Mouse (Mus musculus) forebrain, embryonic 12.5 days (tissue): ENCODE measurements around the gene Pou2f1. TPM values are rescaled to one million over a fixed set of nuclear protein-coding genes. Genes with fewer than 3 reads are reported as not detected.

ENCODE experiments used
- ATAC-seq: fragments of 200-750 bp; cut with Nextera tagmentation; 2 replicates; pipeline ENCODE4 v1.8.0; 2017; ENCODE audit warnings: moderate TSS enrichment; ENCODE audit not compliant: low FRiP score
- H3K27ac ChIP-seq: fragments of 300-500 bp; sonication (generic); 2 replicates; pipeline ENCODE4 v1.5.1; 2016; ENCODE audit warnings: mild to moderate bottlenecking
- H3K27me3 ChIP-seq: fragments of 300-500 bp; sonication (generic); 2 replicates; pipeline ENCODE4 v1.6.1; 2016; ENCODE audit warnings: mild to moderate bottlenecking
- H3K36me3 ChIP-seq: fragments of 300-500 bp; sonication (generic); replicated peaks from 2 replicates; pipeline ENCODE4 v1.6.1; 2016; ENCODE audit warnings: mild to moderate bottlenecking
- H3K4me1 ChIP-seq: fragments of 300-500 bp; sonication (generic); 2 replicates; pipeline ENCODE4 v1.6.1; 2016
- H3K4me2 ChIP-seq: fragments of 300-500 bp; sonication (generic); 2 replicates; pipeline ENCODE4 v1.6.1; 2016; ENCODE audit warnings: mild to moderate bottlenecking, moderate library complexity
- H3K4me3 ChIP-seq: fragments of 300-500 bp; sonication (generic); replicated peaks from 2 replicates; pipeline ENCODE4 v1.5.1; 2016; ENCODE audit warnings: mild to moderate bottlenecking
- H3K9ac ChIP-seq: fragments of 300-500 bp; sonication (generic); 2 replicates; pipeline ENCODE4 v1.6.1; 2016; ENCODE audit warnings: mild to moderate bottlenecking
- H3K9me3 ChIP-seq: fragments of 300-500 bp; sonication (generic); 2 replicates; pipeline ENCODE4 v1.6.1; 2016
- WGBS: fragments of 180-500 bp; shearing (Covaris S2); methylation state at CpG from one replicate; pipeline ENCODE4 v1.1.7; 2016; 5-methylcytosine and 5-hydroxymethylcytosine counted together
- polyA plus RNA-seq: library from polyadenylated mRNA; unstranded; fragments of >200 nt; fragmentation: Nextera tagmentation; extraction: Ambion mirVana; gene quantifications from 2 replicates; pipeline ENCODE4 v1.2.1, GENCODE M21; 2016

Pou2f1 gene
- 27.8 and 29.6 TPM in 2 replicates for polyA plus RNA-seq

GRCm38 (mm10) chr1:166002520-166003155, at the start of gene Pou2f1:
TSS of gene Pou2f1 (minus strand) at chr1:166002678.
- Histone ChIP-seq H3K27me3 (no peaks in the 10 kb centered on the region), H3K36me3 (no peaks in the 10 kb centered on the region), H3K4me2 (peak within 1 kb of the TSS; percentile 91), H3K4me3 (peak within 1 kb of the TSS; percentile 98), H3K9ac (peak within 1 kb of the TSS; percentile 99), H3K27ac (peak within 1 kb of the TSS; percentile 96), H3K4me1 (peaks cover 31% of the 10 kb centered on the region), H3K9me3 (no peaks in the 10 kb centered on the region)
- under 1% methylated on average over 61 of the region's 61 CpGs for WGBS
- ATAC-seq, result peak; percentile 89

DNA sequence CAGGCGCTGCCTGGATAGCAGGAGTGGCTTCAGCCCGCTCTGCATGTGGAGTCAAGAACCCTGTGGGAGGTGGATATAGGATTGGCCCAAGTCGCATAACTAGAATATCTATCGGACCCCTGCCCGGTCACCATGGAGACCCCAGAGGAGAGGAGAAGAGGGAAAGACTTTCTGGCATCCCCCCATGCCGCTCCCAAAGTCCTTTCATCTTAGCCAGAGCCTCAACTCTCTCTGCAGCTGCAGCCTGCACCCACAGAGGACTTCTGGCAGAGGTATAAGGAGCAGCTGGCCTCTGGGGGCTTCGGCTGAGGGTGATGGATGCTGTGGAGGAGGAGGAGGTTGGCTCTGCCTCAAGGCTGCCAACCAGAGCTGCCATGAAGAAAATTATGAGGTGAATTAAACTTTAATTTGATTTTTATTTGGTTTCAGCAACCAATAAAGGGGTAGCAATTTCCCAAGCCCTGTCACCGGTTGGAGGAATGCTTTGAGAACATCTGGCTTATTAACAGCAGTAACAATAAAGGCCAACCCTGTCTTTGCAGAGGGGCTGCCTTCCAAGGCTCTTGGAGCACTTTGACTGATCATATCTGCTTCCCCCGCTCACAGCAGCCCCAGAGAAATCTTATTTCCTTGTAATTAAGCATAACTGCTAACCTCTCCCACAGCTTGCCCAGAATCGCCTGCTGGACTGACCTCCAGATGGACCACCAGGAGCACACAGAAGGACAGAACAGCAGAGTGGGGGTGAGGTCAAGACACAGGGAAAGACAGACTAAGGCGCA, 46.8 kb upstream of the Pou2f1 start:
- H3K4me3 ChIP-seq, result peak overlapping the region; percentile 44
- H3K9ac ChIP-seq, result no peak overlapping the region
- H3K27ac ChIP-seq, result 0 out of 2 replicates have a peak overlapping the region, but pooled peaks have one; percentile 32
- no peaks in the 10 kb centered on the region for H3K36me3 ChIP-seq
- 15% methylated on average over 11 of the region's 11 CpGs for WGBS
- no peaks in the 10 kb centered on the region for H3K9me3 ChIP-seq
- H3K4me2 ChIP-seq, result peak overlapping the region; percentile 89
- H3K4me1 ChIP-seq, result peaks cover 57% of the 10 kb centered on the region
- 0 out of 2 replicates have a peak, but pooled peaks have one; percentile 34 for ATAC-seq
- peaks cover 32% of the 10 kb centered on the region for H3K27me3 ChIP-seq

DNA sequence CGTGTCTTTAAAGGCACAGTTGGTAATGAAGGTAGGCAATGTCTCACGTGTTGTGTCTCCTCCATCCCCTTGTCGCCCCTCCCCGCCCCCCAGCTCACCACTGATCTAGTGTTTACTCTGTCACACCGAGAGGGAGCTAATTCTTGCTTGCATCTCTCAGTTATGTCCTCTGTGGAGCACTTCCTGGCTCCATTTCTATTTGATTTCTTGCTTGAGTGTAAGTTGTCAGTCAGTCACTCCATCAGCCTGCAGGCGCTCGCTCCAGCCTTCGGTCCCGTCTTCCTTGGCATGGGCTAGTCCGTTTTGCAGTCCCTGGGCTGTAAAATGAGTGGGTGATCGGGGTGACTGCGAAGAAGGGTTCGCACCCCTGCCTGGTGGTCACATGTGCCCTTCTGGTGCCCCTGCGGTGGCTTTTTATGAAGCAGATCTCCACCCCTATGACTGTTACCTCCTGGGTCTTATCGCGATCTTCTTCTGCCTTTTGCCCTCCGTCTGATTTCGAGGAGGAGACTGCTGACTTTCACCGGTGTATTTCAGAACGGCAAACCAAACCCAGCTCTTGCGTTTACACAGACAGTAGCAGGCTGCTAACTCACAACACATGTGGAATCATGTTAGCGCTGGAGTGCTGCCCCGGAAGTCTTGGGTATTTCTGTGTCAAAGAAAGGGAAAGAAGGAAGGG, 45.9 kb upstream of the Pou2f1 start:
- ATAC-seq, result no peak
- Histone ChIP-seq H3K27me3 (peaks cover 29% of the 10 kb centered on the region), H3K4me2 (peak overlapping the region; percentile 89), H3K4me1 (peaks cover 63% of the 10 kb centered on the region), H3K36me3 (no peaks in the 10 kb centered on the region), H3K9me3 (no peaks in the 10 kb centered on the region), H3K4me3 (peak overlapping the region; percentile 44), H3K9ac (peak overlapping the region; percentile 45), H3K27ac (0 out of 2 replicates have a peak overlapping the region, but pooled peaks have one; percentile 42)
- 2% methylated on average over 23 of the region's 23 CpGs for WGBS

DNA sequence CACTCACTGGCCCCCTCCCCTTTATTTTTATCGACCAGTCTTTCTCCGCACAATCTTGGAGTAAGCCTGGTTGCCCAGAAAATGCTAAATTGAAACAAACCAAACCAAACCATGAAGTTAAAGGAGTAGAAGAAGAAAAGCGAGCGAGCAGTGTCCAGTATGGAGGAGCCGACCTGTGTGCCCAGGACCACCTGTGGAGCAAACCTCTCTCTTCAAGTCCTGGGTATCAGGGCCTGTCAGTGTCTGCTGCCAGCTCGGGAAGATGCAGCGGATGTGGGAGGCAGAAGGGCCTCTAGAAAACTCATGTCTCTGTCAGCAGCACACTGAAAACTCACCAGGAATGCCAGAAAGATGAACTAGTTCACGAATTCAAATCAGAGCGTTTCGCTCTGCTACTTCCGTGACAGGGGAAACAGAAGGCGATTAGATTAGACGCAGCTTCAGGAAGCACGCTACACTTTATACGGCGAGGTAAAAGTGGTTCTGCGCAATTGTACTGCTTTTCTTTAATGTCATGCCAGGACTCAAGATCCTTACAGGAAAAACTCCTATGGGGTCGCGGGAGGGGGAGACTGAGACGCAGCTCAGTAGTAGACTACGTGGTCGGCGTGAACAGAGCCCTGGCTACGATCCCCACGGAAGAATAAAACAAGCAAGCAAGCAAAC, 45.2 kb upstream of the Pou2f1 start:
- no peak for ATAC-seq
- Histone ChIP-seq H3K27me3 (peaks cover 29% of the 10 kb centered on the region), H3K27ac (no peak overlapping the region), H3K4me2 (peak overlapping the region; percentile 89), H3K9ac (peak overlapping the region; percentile 45; the same call in 1 of the 2 replicates), H3K4me3 (peak overlapping the region; percentile 44), H3K4me1 (peaks cover 59% of the 10 kb centered on the region), H3K9me3 (no peaks in the 10 kb centered on the region), H3K36me3 (no peaks in the 10 kb centered on the region)
- 5% methylated on average over 25 of the region's 25 CpGs for WGBS

DNA sequence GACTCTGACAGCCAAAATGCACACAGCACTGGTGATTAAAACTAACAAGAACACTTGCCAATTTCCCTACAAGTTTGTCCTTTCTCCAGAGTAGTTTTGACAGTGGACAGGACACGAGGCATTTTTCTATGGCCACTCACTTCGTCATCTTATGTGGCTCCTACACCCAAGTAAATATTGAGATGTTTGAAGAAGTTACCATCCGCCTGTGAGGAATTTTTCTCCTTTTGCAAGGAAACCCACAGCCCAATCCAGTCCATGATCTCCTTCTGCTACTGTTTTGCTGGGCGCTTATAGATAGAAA, 43.4 kb upstream of the Pou2f1 start:
- H3K9ac ChIP-seq, result no peak overlapping the region
- no peak for ATAC-seq
- H3K27ac ChIP-seq, result peak overlapping the region; percentile 70; the same call in 1 of the 2 replicates
- H3K36me3 ChIP-seq, result no peaks in the 10 kb centered on the region
- no peaks in the 10 kb centered on the region for H3K9me3 ChIP-seq
- peaks cover 61% of the 10 kb centered on the region for H3K4me1 ChIP-seq
- H3K4me2 ChIP-seq, result peak overlapping the region; percentile 33
- peaks cover 29% of the 10 kb centered on the region for H3K27me3 ChIP-seq
- 36% methylated on average over 4 of the region's 4 CpGs for WGBS
- H3K4me3 ChIP-seq, result no peak overlapping the region

- H3K9ac ChIP-seq, result no peak overlapping the region
- peak; percentile 44; the same call in 1 of the 2 replicates for ATAC-seq
- peak overlapping the region; percentile 33 for H3K4me2 ChIP-seq
- H3K27me3 ChIP-seq, result peaks cover 29% of the 10 kb centered on the region
- peak overlapping the region; percentile 70 for H3K27ac ChIP-seq
- H3K36me3 ChIP-seq, result no peaks in the 10 kb centered on the region
- WGBS, result 9% methylated on average over 14 of the region's 14 CpGs
- H3K4me3 ChIP-seq, result no peak overlapping the region
- peaks cover 61% of the 10 kb centered on the region for H3K4me1 ChIP-seq
- H3K9me3 ChIP-seq, result no peaks in the 10 kb centered on the region
Observed at GRCm38 (mm10) chr1:166045060-166045893, 42.8 kb upstream of the Pou2f1 start.

DNA sequence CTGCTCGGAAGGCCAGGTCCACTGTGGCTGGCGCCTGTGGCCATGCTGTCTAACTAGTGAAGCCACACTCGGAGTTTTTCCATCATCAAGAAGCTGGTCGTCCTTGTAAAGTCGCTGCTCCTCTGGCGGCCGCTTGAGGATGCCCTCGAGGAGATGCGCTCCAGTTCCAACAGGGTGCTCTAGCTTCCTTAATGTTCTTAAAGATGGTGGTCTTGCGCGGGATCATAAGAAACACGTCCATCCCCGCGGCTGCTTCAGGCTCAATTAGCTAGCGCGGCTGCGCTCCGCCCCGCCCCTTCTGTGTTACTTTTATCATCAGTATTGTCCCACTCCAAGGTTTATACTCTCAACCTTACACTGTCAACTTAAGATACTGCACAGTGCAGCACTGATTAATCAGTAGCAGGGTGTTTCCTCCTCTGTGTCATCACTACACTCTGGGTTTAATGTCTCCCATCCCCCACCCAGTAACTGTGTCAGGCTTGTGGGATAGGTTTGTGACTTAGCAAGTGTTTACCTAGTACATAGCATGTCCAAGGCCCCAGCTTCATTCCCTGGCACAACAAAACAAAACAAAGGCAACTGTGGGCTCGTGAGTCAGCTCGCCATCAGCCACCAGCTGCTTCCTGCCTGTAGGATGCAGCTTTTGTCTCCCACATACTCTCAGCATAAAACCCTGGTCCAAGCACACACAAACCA, 41.1 kb upstream of the Pou2f1 start:
- 61% methylated on average over 21 of the region's 21 CpGs for WGBS
- H3K9me3 ChIP-seq, result no peaks in the 10 kb centered on the region
- H3K9ac ChIP-seq, result no peak overlapping the region
- peaks cover 20% of the 10 kb centered on the region for H3K27me3 ChIP-seq
- no peak overlapping the region for H3K27ac ChIP-seq
- peaks cover 50% of the 10 kb centered on the region for H3K4me1 ChIP-seq
- ATAC-seq, result peak; percentile 56
- H3K36me3 ChIP-seq, result no peaks in the 10 kb centered on the region
- no peak overlapping the region for H3K4me2 ChIP-seq
- no peak overlapping the region for H3K4me3 ChIP-seq

GRCm38 (mm10) chr1:166041501-166041900, 39.0 kb upstream of the Pou2f1 start:
- peaks cover 32% of the 10 kb centered on the region for H3K4me1 ChIP-seq
- no peaks in the 10 kb centered on the region for H3K9me3 ChIP-seq
- H3K4me2 ChIP-seq, result no peak overlapping the region
- H3K9ac ChIP-seq, result no peak overlapping the region
- WGBS, result 58% methylated on average over 1 of the region's 1 CpGs
- ATAC-seq, result no peak
- peaks cover 3% of the 10 kb centered on the region for H3K27me3 ChIP-seq
- H3K27ac ChIP-seq, result no peak overlapping the region
- no peak overlapping the region for H3K4me3 ChIP-seq
- no peaks in the 10 kb centered on the region for H3K36me3 ChIP-seq

GRCm38 (mm10) chr1:166038731-166039332, 36.4 kb upstream of the Pou2f1 start:
- H3K27me3 ChIP-seq, result no peaks in the 10 kb centered on the region
- ATAC-seq, result no peak
- 95% methylated on average over 2 of the region's 2 CpGs for WGBS

DNA sequence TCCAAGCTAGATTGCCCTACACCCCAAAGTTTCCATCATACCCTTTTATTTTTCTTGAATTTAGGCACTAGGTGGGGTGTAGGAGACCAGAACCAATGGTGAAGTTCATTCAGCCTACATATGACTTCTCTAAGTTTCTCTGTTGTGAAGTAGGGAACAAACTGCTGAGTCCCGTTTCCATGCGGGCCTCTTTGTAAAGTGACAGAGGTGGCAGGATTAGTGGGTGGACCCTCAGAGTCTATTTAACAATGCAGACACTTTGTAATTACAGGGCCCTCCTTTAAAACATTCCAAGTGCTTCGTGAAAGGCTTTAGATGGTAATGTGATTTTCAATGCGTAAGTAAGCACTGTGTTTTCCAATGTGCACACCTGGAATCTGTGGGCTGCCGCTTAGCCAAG, 32.6 kb upstream of the Pou2f1 start:
- H3K9me3 ChIP-seq, result no peaks in the 10 kb centered on the region
- peaks cover 11% of the 10 kb centered on the region for H3K4me1 ChIP-seq
- H3K4me2 ChIP-seq, result no peak overlapping the region
- H3K4me3 ChIP-seq, result no peak overlapping the region
- no peaks in the 10 kb centered on the region for H3K27me3 ChIP-seq
- H3K27ac ChIP-seq, result no peak overlapping the region
- H3K9ac ChIP-seq, result no peak overlapping the region
- WGBS, result 4% methylated on average over 5 of the region's 5 CpGs
- no peak for ATAC-seq
- no peaks in the 10 kb centered on the region for H3K36me3 ChIP-seq

More at GRCm38 (mm10) chr1:166038731-166039332, 36.4 kb upstream of the Pou2f1 start:
- Histone ChIP-seq H3K4me2 (no peak overlapping the region), H3K9ac (no peak overlapping the region), H3K27ac (no peak overlapping the region), H3K4me3 (no peak overlapping the region), H3K36me3 (no peaks in the 10 kb centered on the region), H3K9me3 (no peaks in the 10 kb centered on the region), H3K4me1 (peaks cover 21% of the 10 kb centered on the region)
